ENCODE assay signal across 8 mouse cellular contexts in the genomic region with DNA sequence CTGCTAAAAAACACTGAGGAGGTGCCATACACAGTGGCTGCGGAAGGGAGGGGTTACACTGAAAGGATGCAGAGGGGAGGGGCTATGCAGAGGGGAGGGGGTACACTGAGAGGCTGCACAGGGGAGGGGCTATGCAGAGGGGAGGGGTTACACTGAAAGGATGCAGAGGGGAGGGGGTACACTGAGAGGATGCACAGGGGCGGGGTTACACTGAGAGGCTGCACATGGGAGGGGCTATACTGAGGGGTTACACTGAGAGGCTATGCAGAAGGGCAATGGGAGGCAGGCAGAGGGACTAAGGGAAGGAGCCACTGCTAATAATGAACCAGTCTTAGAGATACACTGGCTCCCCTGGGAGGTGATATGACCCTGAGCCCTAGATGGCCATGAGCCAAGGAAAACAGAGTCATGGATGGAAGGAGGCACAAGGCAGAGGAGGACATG. TPM values are rescaled to one million over a fixed set of nuclear protein-coding genes. Genes with fewer than 3 reads are reported as not detected.
DNase-seq lines count a peak whose midpoint lies in the region; ATAC-seq and TF ChIP-seq lines count a peak whose summit lies in the region.

No protein-coding gene starts in this region.

- no peak overlapping the region for H3K9ac ChIP-seq in heart, embryonic 12.5 days
- no peak overlapping the region for H3K9ac ChIP-seq in heart, adult 2 months (ENCODE audit: low read depth, low read length)
- no peak overlapping the region for H3K9ac ChIP-seq in midbrain, embryonic 15.5 days

- intact Hi-C loops in heart, adult 2 months (cut with DNase I) = no loop called here

- TF ChIP-seq POLR2A in heart, adult 2 months (IDR thresholded peaks at IDR 0.05; ENCODE audit: insufficient read depth, low read depth, low read length) = no peak

- no peaks in the 10 kb centered on the region for H3K9me3 ChIP-seq in heart, embryonic 12.5 days (replicated peaks)
- no peaks in the 10 kb centered on the region for H3K9me3 ChIP-seq in midbrain, embryonic 15.5 days

- H3K4me1 ChIP-seq in heart, embryonic 12.5 days (replicated peaks) = peaks cover 80% of the 10 kb centered on the region
- H3K4me1 ChIP-seq in heart, adult 2 months (ENCODE audit: control insufficient read depth, insufficient read depth, low read length) = peaks cover 8% of the 10 kb centered on the region
- peaks cover 27% of the 10 kb centered on the region for H3K4me1 ChIP-seq in midbrain, embryonic 15.5 days

- H3K4me3 ChIP-seq in heart, embryonic 12.5 days = no peak overlapping the region
- H3K4me3 ChIP-seq in heart, adult 2 months = no peak overlapping the region
- H3K4me3 ChIP-seq in midbrain, embryonic 15.5 days = no peak overlapping the region

- H3K4me2 ChIP-seq in heart, embryonic 12.5 days = 0 out of 2 replicates have a peak overlapping the region, but pooled peaks have one; percentile 9
- H3K4me2 ChIP-seq in midbrain, embryonic 15.5 days = no peak overlapping the region

- H3K27ac ChIP-seq in heart, embryonic 12.5 days (ENCODE audit: poor library complexity, severe bottlenecking) = peak overlapping the region; percentile 70
- H3K27ac ChIP-seq in heart, adult 2 months = no peak overlapping the region
- H3K27ac ChIP-seq in midbrain, embryonic 15.5 days = 0 out of 2 replicates have a peak overlapping the region, but pooled peaks have one; percentile 72

- DNase-seq in heart, adult 2 months = no peak
- peak; percentile 90 for DNase-seq in embryo, embryonic 11 days
- DNase-seq in kidney, adult 8-10 months = peak; percentile 73 to 85
- DNase-seq in right cerebral cortex, adult 2 months (ENCODE audit: low spot score in 2 of 2) = no peak
- no peak for DNase-seq in spleen, postnatal 36 days (ENCODE audit: low spot score in 2 of 2)
- no peak for DNase-seq in urinary bladder, postnatal 36 days (ENCODE audit: low spot score in 2 of 2)

- no peaks in the 10 kb centered on the region for H3K79me2 ChIP-seq in heart, adult 2 months (replicated peaks; ENCODE audit: control insufficient read depth, insufficient read depth, low read length)

- TF ChIP-seq CTCF in heart, adult 2 months (IDR thresholded peaks at IDR 0.05) = no peak

- TF ChIP-seq EP300 in heart, adult 2 months (IDR thresholded peaks at IDR 0.05; ENCODE audit: insufficient read depth, low read depth, low read length) = no peak

- peak; percentile 77 for ATAC-seq in heart, embryonic 12.5 days (ENCODE audit: insufficient number of reproducible peaks, low FRiP score)
- ATAC-seq in midbrain, embryonic 15.5 days (replicated peaks) = peak; percentile 60

- 43% methylated on average over 2 of the region's 2 CpGs for WGBS in heart, embryonic 12.5 days
- 68% methylated on average over 2 of the region's 2 CpGs for WGBS in heart, adult 2 months
- 16% methylated on average over 2 of the region's 2 CpGs for WGBS in midbrain, embryonic 15.5 days

- no peaks in the 10 kb centered on the region for H3K27me3 ChIP-seq in heart, embryonic 12.5 days (replicated peaks)
- no peaks in the 10 kb centered on the region for H3K27me3 ChIP-seq in heart, adult 2 months (ENCODE audit: control insufficient read depth, insufficient read depth, low read length)
- H3K27me3 ChIP-seq in midbrain, embryonic 15.5 days (replicated peaks) = no peaks in the 10 kb centered on the region

- H3K36me3 ChIP-seq in heart, embryonic 12.5 days = no peaks in the 10 kb centered on the region
- no peaks in the 10 kb centered on the region for H3K36me3 ChIP-seq in heart, adult 2 months (ENCODE audit: control insufficient read depth, insufficient read depth, low read length)
- H3K36me3 ChIP-seq in midbrain, embryonic 15.5 days (replicated peaks) = no peaks in the 10 kb centered on the region

RNA-seq across cellular contexts. Expression of gene Col18a1, which starts 14.1 kb away (rescaled TPM):
- 271 and 284 TPM in 2 replicates for polyA plus RNA-seq in heart, embryonic 12.5 days (2016; fragmentation: Nextera tagmentation; extraction: Ambion mirVana)
- total RNA-seq in heart, adult 2 months (2021) = 1 to 10 TPM; 9.3 to 9.8 TPM
- polyA plus RNA-seq in heart, adult 2 months (2012; rRNA removed) = 12.9 and 13.1 TPM in 2 replicates
- 33.6 and 35.8 TPM in 2 replicates for polyA plus RNA-seq in midbrain, embryonic 15.5 days (2015; fragmentation: Nextera tagmentation; extraction: Ambion mirVana)

Comparison
In these comparisons a context has a peak if more than half of its experiments do, and no peak if none do; other contexts are left out.
1. DNase-seq: peak in embryo, embryonic 11 days (single experiment) and kidney, adult 8-10 months (2 of 2); none in heart, adult 2 months (0 of 2), right cerebral cortex, adult 2 months (0 of 2), spleen, postnatal 36 days (0 of 2) and urinary bladder, postnatal 36 days (0 of 2).